Mouse (Mus musculus): ENCODE measurements around the gene Sstr5. TPM values are rescaled to one million over a fixed set of nuclear protein-coding genes. Genes with fewer than 3 reads are reported as not detected.

Sstr5 gene
- total and polyA plus RNA-seq, 2 experiments from 2014 or later, result 1.7 to 2.0 TPM

DNA sequence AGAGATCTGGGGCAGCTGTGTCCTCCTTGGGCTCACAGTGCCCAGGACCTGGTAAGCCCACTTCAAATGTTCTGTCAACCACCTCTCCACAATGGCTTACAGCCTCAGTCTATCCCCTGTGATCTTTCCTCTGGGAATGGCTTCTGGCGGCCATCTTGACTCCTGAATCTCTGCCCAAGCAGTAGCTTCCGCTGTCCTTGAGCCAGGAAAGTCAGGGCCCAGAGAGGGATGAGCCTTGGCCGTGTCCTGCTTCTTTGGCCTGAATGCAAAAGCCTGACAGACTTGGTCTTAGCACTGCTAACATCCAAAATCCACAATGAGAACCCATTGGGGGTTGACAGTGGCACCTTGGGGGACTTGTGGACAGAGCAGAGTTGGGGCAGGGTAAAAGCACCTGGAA lies 14.8 kb upstream of the Sstr5 start:
- no peak for ATAC-seq (ENCODE audit: low FRiP score)
- no peak for TF ChIP-seq CTCF (IDR thresholded peaks at IDR 0.05)
- Histone ChIP-seq H3K27ac (ENCODE audit: low read depth, low read length) (no peak overlapping the region), H3K4me3 (ENCODE audit: low read depth, low read length) (no peak overlapping the region), H3K4me1 (ENCODE audit: insufficient read depth, low read length) (no peaks in the 10 kb centered on the region), H3K9ac (replicated peaks; ENCODE audit: low read length, poor library complexity, severe bottlenecking) (no peak overlapping the region), H3K4me2 (ENCODE audit: low read depth, low read length, poor library complexity, severe bottlenecking) (no peak overlapping the region), H3K36me3 (ENCODE audit: insufficient read depth, low read length) (no peaks in the 10 kb centered on the region), H3K27me3 (ENCODE audit: insufficient read depth, low read length) (no peaks in the 10 kb centered on the region), H3K9me3 (ENCODE audit: low read length) (no peaks in the 10 kb centered on the region)
- 74% methylated on average over 3 of the region's 3 CpGs for WGBS
- DNase-seq (ENCODE audit: low spot score), result no peak

DNA sequence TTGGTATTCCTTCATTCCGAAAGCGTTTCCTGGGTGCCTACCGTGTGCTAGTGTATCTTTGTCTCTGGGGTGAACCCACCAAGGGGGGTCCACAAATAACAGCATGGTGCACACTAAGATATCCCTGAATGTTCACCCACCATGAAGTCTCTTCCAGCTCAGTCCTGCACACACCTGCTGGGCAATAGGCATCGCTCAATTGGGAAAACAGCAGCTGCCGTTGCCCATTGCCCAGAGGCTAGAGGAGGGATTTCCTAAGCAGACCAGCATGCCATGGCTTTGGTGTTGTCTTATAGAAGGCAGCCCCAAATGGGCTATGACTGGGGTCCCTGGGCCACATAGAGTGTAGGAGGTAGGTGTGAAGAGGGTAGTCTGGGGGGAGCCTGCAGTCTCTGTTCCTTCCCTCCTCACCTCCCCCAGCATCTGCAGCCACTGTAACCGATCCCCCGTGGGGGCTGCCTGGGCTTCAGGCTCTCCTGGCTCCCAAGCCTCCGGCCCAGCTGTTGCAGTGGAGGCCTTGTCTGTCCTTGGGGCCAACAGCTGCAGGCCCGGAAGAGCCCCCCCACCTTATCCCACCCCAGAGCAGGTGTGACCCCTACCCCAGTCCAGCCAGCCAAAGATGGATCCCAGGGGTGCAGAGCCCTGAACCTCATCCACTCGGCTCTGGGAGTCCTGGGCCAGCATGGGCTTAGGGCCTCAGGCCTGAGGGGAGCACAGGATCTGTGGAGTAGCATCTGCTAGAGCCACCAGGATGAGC lies 13.2 kb upstream of the Sstr5 start:
- Histone ChIP-seq H3K4me1 (ENCODE audit: insufficient read depth, low read length) (no peaks in the 10 kb centered on the region), H3K27me3 (ENCODE audit: insufficient read depth, low read length) (no peaks in the 10 kb centered on the region), H3K36me3 (ENCODE audit: insufficient read depth, low read length) (no peaks in the 10 kb centered on the region), H3K4me3 (ENCODE audit: low read depth, low read length) (no peak overlapping the region), H3K4me2 (ENCODE audit: low read depth, low read length, poor library complexity, severe bottlenecking) (no peak overlapping the region), H3K27ac (ENCODE audit: low read depth, low read length) (no peak overlapping the region), H3K9me3 (ENCODE audit: low read length) (no peaks in the 10 kb centered on the region), H3K9ac (replicated peaks; ENCODE audit: low read length, poor library complexity, severe bottlenecking) (no peak overlapping the region)
- ATAC-seq (ENCODE audit: low FRiP score), result no peak
- DNase-seq (ENCODE audit: low spot score), result no peak
- no peak for TF ChIP-seq CTCF (IDR thresholded peaks at IDR 0.05)
- WGBS, result 82% methylated on average over 10 of the region's 10 CpGs

DNA sequence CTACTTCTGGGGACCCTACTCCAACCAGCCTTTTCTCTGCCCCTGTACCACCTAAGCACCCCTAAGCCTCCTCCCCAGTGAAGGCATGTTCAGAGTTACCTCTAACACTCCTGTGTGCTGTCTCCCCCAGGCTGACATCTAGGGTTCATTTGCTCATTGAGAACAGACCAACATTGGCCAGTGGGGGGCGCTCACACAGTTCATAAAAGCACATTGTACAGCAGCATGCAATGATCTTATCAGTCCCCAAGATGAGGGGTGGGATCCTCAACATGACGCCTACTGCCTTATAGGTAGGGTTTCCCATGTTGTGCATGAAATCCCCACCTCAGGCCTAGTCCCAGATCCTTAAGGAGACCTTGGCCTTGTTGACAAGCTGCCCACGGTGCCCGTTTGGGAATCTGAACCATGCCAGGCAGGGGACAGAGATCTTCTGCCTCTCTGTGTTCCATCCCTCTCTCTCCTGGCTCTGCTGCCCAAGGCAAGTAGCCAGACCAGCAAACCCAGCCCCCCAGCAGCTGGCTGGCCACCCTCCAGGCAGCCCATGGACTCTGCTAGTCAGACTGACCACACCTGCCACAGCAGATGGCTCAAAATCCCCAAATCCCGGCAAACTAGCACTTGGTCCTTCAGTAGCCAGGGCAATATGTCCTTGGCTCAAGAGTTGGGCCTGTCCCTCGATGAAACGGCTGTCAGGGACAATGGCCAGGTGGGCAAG lies 11.9 kb upstream of the Sstr5 start:
- Histone ChIP-seq H3K9ac (replicated peaks; ENCODE audit: low read length, poor library complexity, severe bottlenecking) (no peak overlapping the region), H3K27me3 (ENCODE audit: insufficient read depth, low read length) (no peaks in the 10 kb centered on the region), H3K4me3 (ENCODE audit: low read depth, low read length) (no peak overlapping the region), H3K27ac (ENCODE audit: low read depth, low read length) (no peak overlapping the region), H3K4me1 (ENCODE audit: insufficient read depth, low read length) (no peaks in the 10 kb centered on the region), H3K36me3 (ENCODE audit: insufficient read depth, low read length) (no peaks in the 10 kb centered on the region), H3K9me3 (ENCODE audit: low read length) (no peaks in the 10 kb centered on the region), H3K4me2 (ENCODE audit: low read depth, low read length, poor library complexity, severe bottlenecking) (no peak overlapping the region)
- peak; percentile 75 for TF ChIP-seq CTCF (IDR thresholded peaks at IDR 0.05)
- peak; percentile 72 for DNase-seq (ENCODE audit: low spot score)
- WGBS, result 48% methylated on average over 7 of the region's 7 CpGs
- no peak for ATAC-seq (ENCODE audit: low FRiP score)

DNA sequence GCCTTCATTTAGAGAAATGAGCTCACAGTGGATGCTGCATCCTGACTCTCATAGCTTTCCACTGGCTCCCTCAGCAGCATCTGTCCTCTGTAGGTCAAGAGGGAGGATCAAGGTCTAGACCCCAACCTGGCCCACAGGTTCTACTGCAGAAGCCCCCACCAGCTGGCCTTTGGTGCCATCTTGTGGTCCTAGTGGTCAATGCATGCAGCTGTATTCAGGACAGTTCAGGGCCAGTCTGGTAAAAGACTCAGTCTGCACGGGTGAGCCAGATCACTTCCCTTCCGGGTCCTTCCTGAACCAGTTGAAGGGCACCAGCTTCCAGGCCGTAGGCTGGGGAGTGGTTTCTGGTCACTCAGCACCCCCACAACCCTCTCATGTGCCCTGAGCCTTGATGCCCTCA lies 10.7 kb upstream of the Sstr5 start:
- Histone ChIP-seq H3K4me1 (ENCODE audit: insufficient read depth, low read length) (no peaks in the 10 kb centered on the region), H3K36me3 (ENCODE audit: insufficient read depth, low read length) (no peaks in the 10 kb centered on the region), H3K9me3 (ENCODE audit: low read length) (no peaks in the 10 kb centered on the region), H3K4me2 (ENCODE audit: low read depth, low read length, poor library complexity, severe bottlenecking) (no peak overlapping the region), H3K4me3 (ENCODE audit: low read depth, low read length) (no peak overlapping the region), H3K27ac (ENCODE audit: low read depth, low read length) (no peak overlapping the region), H3K9ac (replicated peaks; ENCODE audit: low read length, poor library complexity, severe bottlenecking) (no peak overlapping the region), H3K27me3 (ENCODE audit: insufficient read depth, low read length) (no peaks in the 10 kb centered on the region)
- peak; percentile 96 for TF ChIP-seq CTCF (IDR thresholded peaks at IDR 0.05)
- ATAC-seq (ENCODE audit: low FRiP score) (peak; percentile 70), DNase-seq (ENCODE audit: low spot score) (peak; percentile 81)
- 23% methylated on average over 3 of the region's 3 CpGs for WGBS

DNA sequence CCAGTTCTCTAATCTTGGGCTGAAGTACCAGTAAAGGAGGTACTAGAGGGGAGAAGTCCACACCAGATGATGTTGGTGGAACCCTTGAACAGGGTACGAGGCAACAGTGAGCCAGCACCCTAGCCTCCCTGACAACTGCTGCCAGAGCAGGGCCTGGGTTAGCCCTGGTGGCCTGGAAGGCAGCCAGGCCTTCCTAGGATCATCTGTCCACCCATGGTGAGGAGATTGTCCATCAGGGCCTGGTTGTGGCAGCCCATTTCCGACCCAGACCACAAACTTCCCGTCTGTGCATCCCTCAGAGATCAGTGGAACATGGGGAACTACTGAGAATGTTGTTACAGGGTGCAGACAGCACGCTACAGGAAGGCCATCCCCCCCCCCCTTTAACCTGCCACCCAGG lies 5.5 kb upstream of the Sstr5 start:
- 73% methylated on average over 4 of the region's 4 CpGs for WGBS
- ATAC-seq (ENCODE audit: low FRiP score), result no peak
- Histone ChIP-seq H3K27me3 (ENCODE audit: insufficient read depth, low read length) (peaks cover 7% of the 10 kb centered on the region; the same call in 1 of the 2 replicates), H3K9me3 (ENCODE audit: low read length) (no peaks in the 10 kb centered on the region), H3K4me2 (ENCODE audit: low read depth, low read length, poor library complexity, severe bottlenecking) (no peak overlapping the region), H3K9ac (replicated peaks; ENCODE audit: low read length, poor library complexity, severe bottlenecking) (no peak overlapping the region), H3K4me1 (ENCODE audit: insufficient read depth, low read length) (no peaks in the 10 kb centered on the region), H3K4me3 (ENCODE audit: low read depth, low read length) (no peak overlapping the region), H3K27ac (ENCODE audit: low read depth, low read length) (no peak overlapping the region), H3K36me3 (ENCODE audit: insufficient read depth, low read length) (no peaks in the 10 kb centered on the region)
- no peak for TF ChIP-seq CTCF (IDR thresholded peaks at IDR 0.05)
- DNase-seq (ENCODE audit: low spot score), result no peak

DNA sequence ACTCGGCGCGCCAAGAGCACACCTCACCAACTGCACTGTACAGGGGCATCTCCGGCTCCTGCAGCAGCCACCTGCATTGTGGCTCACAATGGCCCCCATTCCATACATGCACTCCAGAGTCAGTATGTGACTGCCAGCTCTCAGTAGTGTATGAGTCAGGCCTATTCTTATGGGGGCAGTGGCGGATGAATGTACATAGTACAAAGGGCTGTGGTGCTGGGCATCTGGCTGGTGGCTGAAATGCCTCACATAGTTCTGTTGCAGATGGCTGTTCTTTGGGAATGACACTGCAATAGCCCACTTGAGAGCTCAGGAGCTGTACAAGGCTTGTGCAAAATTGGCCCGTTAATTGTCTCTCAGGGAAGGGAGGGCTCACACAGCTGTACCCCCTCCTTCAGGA lies 15.0 kb downstream of the Sstr5 start:
- Histone ChIP-seq H3K9me3 (ENCODE audit: low read length) (no peaks in the 10 kb centered on the region), H3K27ac (ENCODE audit: low read depth, low read length) (no peak overlapping the region), H3K4me1 (ENCODE audit: insufficient read depth, low read length) (no peaks in the 10 kb centered on the region), H3K9ac (replicated peaks; ENCODE audit: low read length, poor library complexity, severe bottlenecking) (no peak overlapping the region), H3K4me2 (ENCODE audit: low read depth, low read length, poor library complexity, severe bottlenecking) (no peak overlapping the region), H3K27me3 (ENCODE audit: insufficient read depth, low read length) (0 out of 2 replicates have a peak, but pooled peaks cover 2% of the 10 kb centered on the region), H3K36me3 (ENCODE audit: insufficient read depth, low read length) (no peaks in the 10 kb centered on the region), H3K4me3 (ENCODE audit: low read depth, low read length) (no peak overlapping the region)
- ATAC-seq (ENCODE audit: low FRiP score) (no peak), DNase-seq (ENCODE audit: low spot score) (no peak)
- WGBS, result 86% methylated on average over 6 of the region's 6 CpGs
- no peak for TF ChIP-seq CTCF (IDR thresholded peaks at IDR 0.05)

Data from midbrain, postnatal 0 days (tissue).